Mouse (Mus musculus): Measurements from ENCODE around the gene Hoxc5.

Gene Hoxc5

GRCm38 (mm10) chr15:103011928-103012486, 44.8 kb downstream of the Hoxc5 start:
- DNase-seq (ENCODE audit: low spot score): peak; percentile 43

- peak; percentile 84 for DNase-seq (ENCODE audit: low spot score)
These were observed 46.2 kb downstream of the Hoxc5 start for GRCm38 (mm10) chr15:103013238-103013984.

GRCm38 (mm10) chr15:103014166-103015008, 47.1 kb downstream of the Hoxc5 start:
- peak; percentile 78 for DNase-seq (ENCODE audit: low spot score)

- peak; percentile 26 for DNase-seq (ENCODE audit: low spot score)
These were observed 47.8 kb downstream of the Hoxc5 start for GRCm38 (mm10) chr15:103015009-103015399.

GRCm38 (mm10) chr15:103015406-103016166, 48.3 kb downstream of the Hoxc5 start:
- no peak for DNase-seq (ENCODE audit: low spot score)

GRCm38 (mm10) chr15:103018636-103019035, 51.4 kb downstream of the Hoxc5 start, which contains the start of gene Hoxc4:
TSS of gene Hoxc4 (plus strand) at chr15:103018934.
- peak; percentile 61 for DNase-seq (ENCODE audit: low spot score)

GRCm38 (mm10) chr15:103020899-103021418, 53.7 kb downstream of the Hoxc5 start:
- peak; percentile 54 for DNase-seq (ENCODE audit: low spot score)

- DNase-seq (ENCODE audit: low spot score): no peak
These were observed 54.3 kb downstream of the Hoxc5 start for GRCm38 (mm10) chr15:103021544-103021943.

GRCm38 (mm10) chr15:103024131-103024530, 56.9 kb downstream of the Hoxc5 start:
- peak; percentile 11 for DNase-seq (ENCODE audit: low spot score)

- peak; percentile 60 for DNase-seq (ENCODE audit: low spot score)
These were observed 60.3 kb downstream of the Hoxc5 start for GRCm38 (mm10) chr15:103027266-103028235.

GRCm38 (mm10) chr15:103028916-103029512, 61.8 kb downstream of the Hoxc5 start:
- DNase-seq (ENCODE audit: low spot score): peak; percentile 58

- peak; percentile 62 for DNase-seq (ENCODE audit: low spot score)
These were observed 62.9 kb downstream of the Hoxc5 start for GRCm38 (mm10) chr15:103030142-103030541.

- peak; percentile 36 for DNase-seq (ENCODE audit: low spot score)
These were observed 64.9 kb downstream of the Hoxc5 start for GRCm38 (mm10) chr15:103032167-103032566.

- DNase-seq (ENCODE audit: low spot score): peak; percentile 80
These were observed 65.7 kb downstream of the Hoxc5 start for GRCm38 (mm10) chr15:103032646-103033575.

GRCm38 (mm10) chr15:103034043-103034806, 67.0 kb downstream of the Hoxc5 start:
- DNase-seq (ENCODE audit: low spot score): peak; percentile 63

- peak; percentile 68 for DNase-seq (ENCODE audit: low spot score)
These were observed 67.7 kb downstream of the Hoxc5 start for GRCm38 (mm10) chr15:103034807-103035547.

GRCm38 (mm10) chr15:103035548-103035881, 68.3 kb downstream of the Hoxc5 start:
- peak; percentile 50 for DNase-seq (ENCODE audit: low spot score)

Data from embryo, embryonic 10 days (tissue).